Mouse (Mus musculus) limb, embryonic 15.5 days (tissue): Measurements from ENCODE around the gene Lrrc74b. TPM values are rescaled to one million over a fixed set of nuclear protein-coding genes. Genes with fewer than 3 reads are reported as not detected.

Experiments
- ATAC-seq: fragments of 200-750 bp; cut with Nextera tagmentation; 2 replicates; pipeline ENCODE4 v1.8.0; 2017; ENCODE audit warnings: low read depth, moderate TSS enrichment; ENCODE audit not compliant: insufficient number of reproducible peaks, low FRiP score, low TSS enrichment
- H3K27ac ChIP-seq: fragments of 300-500 bp; sonication (generic); 2 replicates; pipeline ENCODE4 v1.5.1; 2015; ENCODE audit warnings: moderate library complexity, mild to moderate bottlenecking, inconsistent platforms
- H3K27me3 ChIP-seq: fragments of 300-500 bp; sonication (generic); 2 replicates; pipeline ENCODE4 v1.6.1; 2015; ENCODE audit warnings: inconsistent platforms
- H3K36me3 ChIP-seq: fragments of 300-500 bp; sonication (generic); 2 replicates; pipeline ENCODE4 v1.6.1; 2015; ENCODE audit warnings: inconsistent platforms
- H3K4me1 ChIP-seq: fragments of 300-500 bp; sonication (generic); 2 replicates; pipeline ENCODE4 v1.6.1; 2015; ENCODE audit warnings: inconsistent platforms
- H3K4me2 ChIP-seq: fragments of 300-500 bp; sonication (generic); 2 replicates; pipeline ENCODE4 v1.6.1; 2015; ENCODE audit warnings: mild to moderate bottlenecking, inconsistent platforms
- H3K4me3 ChIP-seq: fragments of 300-500 bp; sonication (generic); 2 replicates; pipeline ENCODE4 v1.5.1; 2015; ENCODE audit warnings: mild to moderate bottlenecking, inconsistent platforms
- H3K9ac ChIP-seq: fragments of 300-500 bp; sonication (generic); 2 replicates; pipeline ENCODE4 v1.6.1; 2015; ENCODE audit warnings: inconsistent platforms
- H3K9me3 ChIP-seq: fragments of 300-500 bp; sonication (generic); 2 replicates; pipeline ENCODE4 v1.6.1; 2016; ENCODE audit warnings: inconsistent platforms
- WGBS: fragments of 180-500 bp; shearing (Covaris S2); methylation state at CpG from one replicate; pipeline ENCODE4 v1.1.7; 2015; 5-methylcytosine and 5-hydroxymethylcytosine counted together
- polyA plus RNA-seq: library from polyadenylated mRNA; unstranded; fragments of >200 nt; fragmentation: Nextera tagmentation; extraction: Ambion mirVana; gene quantifications from 2 replicates; pipeline ENCODE4 v1.2.1, GENCODE M21; 2015

Lrrc74b gene
- 0.25 TPM in 1 of 2 replicates, not detected in the other for polyA plus RNA-seq

- ATAC-seq, result peak; percentile 69
- peak within 1 kb of the TSS; percentile 49 for H3K4me2 ChIP-seq
- H3K36me3 ChIP-seq, result no peaks in the 10 kb centered on the region
- peaks cover 17% of the 10 kb centered on the region; the same call in 1 of the 2 replicates for H3K27me3 ChIP-seq
- no peaks in the 10 kb centered on the region for H3K9me3 ChIP-seq
- WGBS, result 3% methylated on average over 22 of the region's 22 CpGs
- peak within 1 kb of the TSS; percentile 37 for H3K9ac ChIP-seq
- H3K4me3 ChIP-seq, result peak within 1 kb of the TSS; percentile 19
- peak within 1 kb of the TSS; percentile 70; the same call in 1 of the 2 replicates for H3K27ac ChIP-seq
- H3K4me1 ChIP-seq, result peaks cover 31% of the 10 kb centered on the region
Measured at GRCm38 (mm10) chr16:17561128-17561750, at the start of gene Lrrc74b. Gene Lrrc74b (minus strand): TSS chr16:17561247.

GRCm38 (mm10) chr16:17605684-17606083 lies 44.6 kb upstream of the Lrrc74b start:
- no peak for ATAC-seq
- 82% methylated on average over 5 of the region's 5 CpGs for WGBS
- Histone ChIP-seq H3K4me3 (no peak overlapping the region), H3K27ac (no peak overlapping the region), H3K9me3 (no peaks in the 10 kb centered on the region), H3K36me3 (no peaks in the 10 kb centered on the region), H3K27me3 (no peaks in the 10 kb centered on the region), H3K4me1 (no peaks in the 10 kb centered on the region), H3K9ac (no peak overlapping the region), H3K4me2 (no peak overlapping the region)

- 57% methylated on average over 4 of the region's 4 CpGs for WGBS
- Histone ChIP-seq H3K4me2 (no peak overlapping the region), H3K27me3 (no peaks in the 10 kb centered on the region), H3K9ac (no peak overlapping the region), H3K36me3 (no peaks in the 10 kb centered on the region), H3K9me3 (no peaks in the 10 kb centered on the region), H3K4me1 (no peaks in the 10 kb centered on the region), H3K27ac (no peak overlapping the region), H3K4me3 (no peak overlapping the region)
- ATAC-seq, result no peak
Measured at GRCm38 (mm10) chr16:17604941-17605340, 43.9 kb upstream of the Lrrc74b start.

- H3K4me1 ChIP-seq, result no peaks in the 10 kb centered on the region
- 53% methylated on average over 3 of the region's 3 CpGs for WGBS
- no peak for ATAC-seq
- H3K9me3 ChIP-seq, result no peaks in the 10 kb centered on the region
- no peak overlapping the region for H3K4me2 ChIP-seq
- H3K9ac ChIP-seq, result no peak overlapping the region
- H3K36me3 ChIP-seq, result no peaks in the 10 kb centered on the region
- no peak overlapping the region for H3K4me3 ChIP-seq
- no peaks in the 10 kb centered on the region for H3K27me3 ChIP-seq
- no peak overlapping the region for H3K27ac ChIP-seq
Measured at GRCm38 (mm10) chr16:17600944-17601562, 40.0 kb upstream of the Lrrc74b start.

GRCm38 (mm10) chr16:17590731-17591130 lies 29.7 kb upstream of the Lrrc74b start:
- Histone ChIP-seq H3K27ac (no peak overlapping the region), H3K4me2 (no peak overlapping the region), H3K9ac (no peak overlapping the region), H3K36me3 (no peaks in the 10 kb centered on the region), H3K27me3 (no peaks in the 10 kb centered on the region), H3K9me3 (no peaks in the 10 kb centered on the region; the same call in 1 of the 2 replicates), H3K4me3 (no peak overlapping the region), H3K4me1 (no peaks in the 10 kb centered on the region)
- WGBS, result 14% methylated on average over 2 of the region's 2 CpGs
- no peak for ATAC-seq

GRCm38 (mm10) chr16:17584555-17584954 lies 23.5 kb upstream of the Lrrc74b start:
- Histone ChIP-seq H3K27me3 (no peaks in the 10 kb centered on the region), H3K4me3 (no peak overlapping the region), H3K36me3 (no peaks in the 10 kb centered on the region), H3K4me1 (no peaks in the 10 kb centered on the region), H3K4me2 (no peak overlapping the region), H3K9ac (no peak overlapping the region), H3K27ac (no peak overlapping the region), H3K9me3 (no peaks in the 10 kb centered on the region; the same call in none of the 2 replicates)
- ATAC-seq, result no peak
- 84% methylated on average over 7 of the region's 7 CpGs for WGBS

GRCm38 (mm10) chr16:17583064-17583463 lies 22.0 kb upstream of the Lrrc74b start, which contains the start of gene Slc7a4:
Gene Slc7a4 (minus strand): TSS chr16:17583214.
- no peaks in the 10 kb centered on the region; the same call in 1 of the 2 replicates for H3K27me3 ChIP-seq
- H3K9me3 ChIP-seq, result no peaks in the 10 kb centered on the region; the same call in none of the 2 replicates
- H3K27ac ChIP-seq, result no peak within 1 kb of the TSS
- no peak within 1 kb of the TSS for H3K4me3 ChIP-seq
- no peak within 1 kb of the TSS for H3K4me2 ChIP-seq
- H3K4me1 ChIP-seq, result no peaks in the 10 kb centered on the region
- no peak for ATAC-seq
- H3K36me3 ChIP-seq, result no peaks in the 10 kb centered on the region
- H3K9ac ChIP-seq, result no peak within 1 kb of the TSS
- 22% methylated on average over 8 of the region's 8 CpGs for WGBS

- WGBS, result 17% methylated on average over 8 of the region's 8 CpGs
- Histone ChIP-seq H3K4me2 (peak overlapping the region; percentile 92), H3K4me3 (peak overlapping the region; percentile 60), H3K9me3 (no peaks in the 10 kb centered on the region), H3K9ac (peak overlapping the region; percentile 68), H3K4me1 (peaks cover 13% of the 10 kb centered on the region), H3K27me3 (peaks cover 45% of the 10 kb centered on the region), H3K27ac (no peak overlapping the region), H3K36me3 (no peaks in the 10 kb centered on the region)
- ATAC-seq, result no peak
Measured at GRCm38 (mm10) chr16:17576825-17577215, 15.8 kb upstream of the Lrrc74b start.

GRCm38 (mm10) chr16:17575870-17576824 lies 15.1 kb upstream of the Lrrc74b start:
- no peak overlapping the region for H3K27ac ChIP-seq
- no peaks in the 10 kb centered on the region for H3K9me3 ChIP-seq
- peaks cover 13% of the 10 kb centered on the region for H3K4me1 ChIP-seq
- peak overlapping the region; percentile 60 for H3K4me3 ChIP-seq
- peak overlapping the region; percentile 68 for H3K9ac ChIP-seq
- no peaks in the 10 kb centered on the region for H3K36me3 ChIP-seq
- H3K27me3 ChIP-seq, result peaks cover 51% of the 10 kb centered on the region
- WGBS, result 14% methylated on average over 45 of the region's 45 CpGs
- ATAC-seq, result 0 out of 2 replicates have a peak, but pooled peaks have one; percentile 55
- H3K4me2 ChIP-seq, result peak overlapping the region; percentile 92

- no peak for ATAC-seq
- Histone ChIP-seq H3K9me3 (no peaks in the 10 kb centered on the region), H3K4me2 (no peak overlapping the region), H3K4me3 (no peak overlapping the region), H3K27me3 (peaks cover 17% of the 10 kb centered on the region), H3K9ac (no peak overlapping the region), H3K36me3 (no peaks in the 10 kb centered on the region), H3K27ac (no peak overlapping the region), H3K4me1 (peaks cover 13% of the 10 kb centered on the region)
- WGBS, result 23% methylated on average over 4 of the region's 4 CpGs
Measured at GRCm38 (mm10) chr16:17566186-17566585, 5.1 kb upstream of the Lrrc74b start.

- H3K27me3 ChIP-seq, result peaks cover 21% of the 10 kb centered on the region
- WGBS, result 55% methylated on average over 3 of the region's 3 CpGs
- H3K9ac ChIP-seq, result no peak overlapping the region
- no peak overlapping the region for H3K4me3 ChIP-seq
- H3K27ac ChIP-seq, result no peak overlapping the region
- no peak overlapping the region for H3K4me2 ChIP-seq
- peaks cover 18% of the 10 kb centered on the region for H3K4me1 ChIP-seq
- H3K9me3 ChIP-seq, result no peaks in the 10 kb centered on the region
- no peak for ATAC-seq
- no peaks in the 10 kb centered on the region for H3K36me3 ChIP-seq
Measured at GRCm38 (mm10) chr16:17564771-17565170, 3.7 kb upstream of the Lrrc74b start.
